Mouse (Mus musculus): ENCODE measurements at regions not wholly inside any gene's neighbourhood (a gene's known extent, or its start where the extent isn't known, plus 50 kb on each side); places are given as distances from the start of the nearest gene placed in this dataset.
A peak's percentile ranks its signal among the peaks of the same experiment; 100 is the strongest.

DNA sequence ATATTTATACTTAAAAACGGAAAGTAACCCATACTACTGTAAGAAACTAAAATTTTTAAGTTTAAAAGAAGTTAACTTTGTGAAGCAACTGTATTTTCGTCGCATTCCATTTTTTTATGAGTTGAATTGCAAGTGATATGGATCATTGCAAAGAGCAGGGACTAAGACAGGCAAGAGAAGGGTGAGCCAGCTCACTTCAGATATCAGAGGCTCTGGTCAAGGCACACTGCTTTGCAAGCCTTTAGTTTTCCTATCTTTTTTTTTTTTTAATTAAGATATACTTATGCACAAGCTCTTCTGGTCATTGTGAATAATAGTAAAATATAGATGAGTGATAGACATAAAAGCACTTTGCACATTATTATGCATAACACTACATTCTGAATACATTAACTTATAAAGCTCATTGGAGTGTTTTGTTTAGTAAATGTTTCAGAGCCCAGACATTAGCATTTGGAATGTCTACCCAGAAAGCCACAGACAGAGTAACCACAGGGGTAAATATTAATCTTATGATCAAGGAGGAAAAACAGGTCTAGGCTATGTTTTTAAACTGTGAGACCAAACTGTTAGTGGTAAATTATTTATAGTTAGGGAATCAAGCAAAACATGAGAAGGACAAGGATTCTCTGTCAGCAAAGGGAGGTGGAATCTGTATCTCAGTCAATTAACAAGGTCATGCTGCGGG lies 392.8 kb upstream of the Nova1 start:
- no peak for ATAC-seq (replicated peaks; ENCODE audit: low FRiP score, low TSS enrichment, low read depth)
- WGBS = 76% methylated on average over 4 of the region's 4 CpGs
- Histone ChIP-seq H3K4me3 (ENCODE audit: low read depth, low read length) (no peak overlapping the region), H3K27me3 (replicated peaks; ENCODE audit: control insufficient read depth, insufficient read depth, low read length) (no peaks in the 10 kb centered on the region), H3K4me2 (ENCODE audit: low read length) (no peak overlapping the region), H3K36me3 (ENCODE audit: control insufficient read depth, insufficient read depth, low read length) (no peaks in the 10 kb centered on the region), H3K9me3 (ENCODE audit: control insufficient read depth, low read length) (no peaks in the 10 kb centered on the region), H3K9ac (ENCODE audit: low read length) (no peak overlapping the region), H3K4me1 (replicated peaks; ENCODE audit: control insufficient read depth, insufficient read depth, low read length) (no peaks in the 10 kb centered on the region), H3K27ac (ENCODE audit: low read depth) (no peak overlapping the region)
- DNase-seq (ENCODE audit: low spot score) = no peak

DNA sequence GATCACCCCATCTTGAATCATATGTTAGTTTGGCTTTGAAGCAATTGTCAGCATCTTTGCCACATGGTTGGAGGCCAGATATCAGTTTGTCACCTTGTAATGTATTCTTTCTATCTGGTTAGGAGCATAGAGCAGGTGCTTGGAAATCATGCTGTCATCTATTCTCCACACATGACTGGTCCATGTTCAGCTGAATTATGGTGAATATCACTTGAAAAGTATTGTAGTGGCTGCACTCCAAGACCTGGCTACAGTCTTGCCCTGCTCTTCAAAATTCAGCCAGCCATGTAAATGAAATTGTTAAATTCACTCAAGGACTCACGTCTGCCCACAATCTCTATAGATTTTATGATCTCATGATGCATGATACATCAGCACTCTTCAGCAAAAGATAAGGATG lies 384.2 kb upstream of the Nova1 start:
- WGBS = 73% methylated on average over 1 of the region's 1 CpGs
- Histone ChIP-seq H3K9ac (ENCODE audit: low read length) (no peak overlapping the region), H3K27me3 (replicated peaks; ENCODE audit: control insufficient read depth, insufficient read depth, low read length) (no peaks in the 10 kb centered on the region), H3K4me1 (replicated peaks; ENCODE audit: control insufficient read depth, insufficient read depth, low read length) (no peaks in the 10 kb centered on the region), H3K4me3 (ENCODE audit: low read depth, low read length) (no peak overlapping the region), H3K4me2 (ENCODE audit: low read length) (no peak overlapping the region), H3K36me3 (ENCODE audit: control insufficient read depth, insufficient read depth, low read length) (no peaks in the 10 kb centered on the region), H3K27ac (ENCODE audit: low read depth) (no peak overlapping the region), H3K9me3 (ENCODE audit: control insufficient read depth, low read length) (no peaks in the 10 kb centered on the region)
- ATAC-seq (replicated peaks; ENCODE audit: low FRiP score, low TSS enrichment, low read depth) (no peak), DNase-seq (ENCODE audit: low spot score) (no peak)

DNA sequence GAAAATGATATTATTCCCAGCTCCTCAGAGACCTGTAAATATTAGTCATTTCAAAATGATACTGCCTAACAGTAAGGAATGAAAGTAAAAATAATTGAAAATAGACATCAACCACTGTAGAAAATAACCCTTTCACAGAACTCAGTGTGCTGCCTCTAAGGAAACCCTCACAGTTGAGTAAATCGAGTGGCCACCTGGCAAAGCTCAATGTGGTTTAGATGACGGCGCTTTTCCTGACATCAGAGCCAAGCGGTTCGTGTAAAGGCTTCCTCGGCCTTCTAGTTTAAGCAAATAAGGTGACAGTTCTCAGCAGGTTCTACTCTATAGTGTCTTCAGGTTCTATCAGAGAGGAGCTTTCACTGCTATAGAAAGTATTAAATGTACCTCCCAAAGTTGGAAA lies 379.9 kb upstream of the Nova1 start:
- ATAC-seq (replicated peaks; ENCODE audit: low FRiP score, low TSS enrichment, low read depth) (no peak), DNase-seq (ENCODE audit: low spot score) (no peak)
- WGBS = 42% methylated on average over 6 of the region's 6 CpGs
- no peaks in the 10 kb centered on the region for H3K9me3 ChIP-seq (ENCODE audit: control insufficient read depth, low read length)
- H3K36me3 ChIP-seq (ENCODE audit: control insufficient read depth, insufficient read depth, low read length) = no peaks in the 10 kb centered on the region
- no peak overlapping the region for H3K27ac ChIP-seq (ENCODE audit: low read depth)
- no peak overlapping the region for H3K4me3 ChIP-seq (ENCODE audit: low read depth, low read length)
- no peak overlapping the region for H3K9ac ChIP-seq (ENCODE audit: low read length)
- no peaks in the 10 kb centered on the region for H3K4me1 ChIP-seq (replicated peaks; ENCODE audit: control insufficient read depth, insufficient read depth, low read length)
- no peak overlapping the region for H3K4me2 ChIP-seq (ENCODE audit: low read length)
- no peaks in the 10 kb centered on the region for H3K27me3 ChIP-seq (replicated peaks; ENCODE audit: control insufficient read depth, insufficient read depth, low read length)

DNA sequence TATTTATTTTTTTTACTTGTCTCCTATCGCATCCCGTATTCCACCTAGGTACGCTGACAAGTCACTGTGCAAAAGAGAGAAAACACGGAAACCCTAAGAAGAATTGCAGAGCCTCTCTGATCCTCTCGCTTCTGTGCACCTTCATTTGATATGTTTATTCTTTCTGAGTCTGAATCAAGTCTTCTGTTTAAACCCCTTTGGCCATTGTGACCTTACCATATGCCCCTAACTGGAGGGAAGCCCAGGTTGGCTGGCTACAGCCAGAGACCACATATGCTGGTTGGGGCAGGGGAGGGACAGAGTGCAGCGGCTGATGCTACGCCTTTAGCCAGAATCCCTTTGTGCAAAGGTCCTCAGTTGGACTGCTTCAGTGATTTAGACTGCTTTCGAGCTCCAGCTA lies 346.0 kb upstream of the Nova1 start:
- WGBS = 38% methylated on average over 8 of the region's 8 CpGs
- Histone ChIP-seq H3K4me1 (replicated peaks; ENCODE audit: control insufficient read depth, insufficient read depth, low read length) (0 out of 2 replicates have a peak, but pooled peaks cover 5% of the 10 kb centered on the region), H3K4me2 (ENCODE audit: low read length) (peak overlapping the region; percentile 35; the same call in 1 of the 2 replicates), H3K27me3 (replicated peaks; ENCODE audit: control insufficient read depth, insufficient read depth, low read length) (no peaks in the 10 kb centered on the region), H3K36me3 (ENCODE audit: control insufficient read depth, insufficient read depth, low read length) (no peaks in the 10 kb centered on the region), H3K9ac (ENCODE audit: low read length) (no peak overlapping the region), H3K9me3 (ENCODE audit: control insufficient read depth, low read length) (no peaks in the 10 kb centered on the region), H3K4me3 (ENCODE audit: low read depth, low read length) (no peak overlapping the region), H3K27ac (ENCODE audit: low read depth) (no peak overlapping the region)
- DNase-seq (ENCODE audit: low spot score) (no peak), ATAC-seq (replicated peaks; ENCODE audit: low FRiP score, low TSS enrichment, low read depth) (no peak)

DNA sequence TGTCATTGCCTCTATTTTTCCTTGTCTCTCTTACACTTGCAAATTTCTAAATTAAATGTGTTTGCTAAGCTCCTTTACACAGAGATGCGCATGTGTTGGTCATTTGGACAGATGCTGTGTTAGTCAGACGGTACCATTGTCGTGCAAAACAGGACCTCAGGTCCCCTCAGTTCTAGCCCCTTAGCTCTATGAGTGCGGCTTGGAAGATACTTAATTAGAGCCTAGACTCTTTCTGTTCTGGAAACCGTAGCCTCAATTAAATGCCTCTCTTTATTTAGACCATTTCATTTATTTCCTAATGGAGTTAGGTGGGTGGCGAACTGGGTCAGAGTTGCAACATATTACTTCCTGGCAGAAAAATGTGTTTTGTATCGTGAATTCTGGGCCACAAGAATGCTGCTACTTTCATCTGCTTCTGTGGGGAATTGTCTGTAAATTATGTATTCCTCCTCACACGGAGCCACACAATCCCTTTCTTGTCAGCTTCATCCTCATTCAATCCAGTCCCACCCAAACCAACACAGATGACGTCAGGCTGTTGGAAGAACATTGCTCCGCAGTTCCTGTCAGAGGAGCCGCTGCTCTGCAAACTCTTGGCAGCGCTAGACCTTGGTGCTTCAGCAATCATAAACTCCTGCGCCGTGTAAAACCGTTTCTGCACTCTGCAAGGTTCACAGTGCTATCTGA lies 345.4 kb upstream of the Nova1 start:
- DNase-seq (ENCODE audit: low spot score) (peak; percentile 54), ATAC-seq (replicated peaks; ENCODE audit: low FRiP score, low TSS enrichment, low read depth) (no peak)
- H3K27me3 ChIP-seq (replicated peaks; ENCODE audit: control insufficient read depth, insufficient read depth, low read length) = no peaks in the 10 kb centered on the region
- H3K9me3 ChIP-seq (ENCODE audit: control insufficient read depth, low read length) = no peaks in the 10 kb centered on the region
- 27% methylated on average over 15 of the region's 15 CpGs for WGBS
- no peaks in the 10 kb centered on the region for H3K36me3 ChIP-seq (ENCODE audit: control insufficient read depth, insufficient read depth, low read length)
- H3K4me2 ChIP-seq (ENCODE audit: low read length) = peak overlapping the region; percentile 35; the same call in 1 of the 2 replicates
- H3K27ac ChIP-seq (ENCODE audit: low read depth) = no peak overlapping the region
- no peak overlapping the region for H3K4me3 ChIP-seq (ENCODE audit: low read depth, low read length)
- H3K9ac ChIP-seq (ENCODE audit: low read length) = no peak overlapping the region
- 0 out of 2 replicates have a peak, but pooled peaks cover 5% of the 10 kb centered on the region for H3K4me1 ChIP-seq (replicated peaks; ENCODE audit: control insufficient read depth, insufficient read depth, low read length)

DNA sequence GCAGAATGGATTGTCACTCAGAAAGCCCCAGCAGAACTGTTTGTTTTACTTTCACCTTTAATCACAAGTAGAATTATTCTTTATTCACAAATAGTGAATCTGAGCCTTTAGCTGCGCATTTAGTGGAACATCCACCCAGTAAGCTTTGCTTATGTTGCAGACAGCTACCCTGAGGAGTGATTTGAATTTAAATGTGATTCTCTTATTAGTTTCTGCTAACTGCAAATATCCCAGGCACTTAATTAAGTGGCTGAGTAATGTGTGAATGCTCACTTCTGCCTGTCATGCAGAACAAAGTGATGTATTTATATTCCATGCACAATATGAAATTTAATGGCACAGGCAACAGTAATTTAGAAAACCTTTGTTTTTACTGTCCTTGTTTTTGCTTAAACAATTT lies 344.4 kb upstream of the Nova1 start:
- Histone ChIP-seq H3K27me3 (replicated peaks; ENCODE audit: control insufficient read depth, insufficient read depth, low read length) (no peaks in the 10 kb centered on the region), H3K4me3 (ENCODE audit: low read depth, low read length) (no peak overlapping the region), H3K9me3 (ENCODE audit: control insufficient read depth, low read length) (no peaks in the 10 kb centered on the region), H3K27ac (ENCODE audit: low read depth) (no peak overlapping the region), H3K4me1 (replicated peaks; ENCODE audit: control insufficient read depth, insufficient read depth, low read length) (0 out of 2 replicates have a peak, but pooled peaks cover 5% of the 10 kb centered on the region), H3K4me2 (ENCODE audit: low read length) (peak overlapping the region; percentile 14; the same call in 1 of the 2 replicates), H3K9ac (ENCODE audit: low read length) (no peak overlapping the region), H3K36me3 (ENCODE audit: control insufficient read depth, insufficient read depth, low read length) (no peaks in the 10 kb centered on the region)
- WGBS = 30% methylated on average over 1 of the region's 1 CpGs
- ATAC-seq (replicated peaks; ENCODE audit: low FRiP score, low TSS enrichment, low read depth) (no peak), DNase-seq (ENCODE audit: low spot score) (no peak)

DNA sequence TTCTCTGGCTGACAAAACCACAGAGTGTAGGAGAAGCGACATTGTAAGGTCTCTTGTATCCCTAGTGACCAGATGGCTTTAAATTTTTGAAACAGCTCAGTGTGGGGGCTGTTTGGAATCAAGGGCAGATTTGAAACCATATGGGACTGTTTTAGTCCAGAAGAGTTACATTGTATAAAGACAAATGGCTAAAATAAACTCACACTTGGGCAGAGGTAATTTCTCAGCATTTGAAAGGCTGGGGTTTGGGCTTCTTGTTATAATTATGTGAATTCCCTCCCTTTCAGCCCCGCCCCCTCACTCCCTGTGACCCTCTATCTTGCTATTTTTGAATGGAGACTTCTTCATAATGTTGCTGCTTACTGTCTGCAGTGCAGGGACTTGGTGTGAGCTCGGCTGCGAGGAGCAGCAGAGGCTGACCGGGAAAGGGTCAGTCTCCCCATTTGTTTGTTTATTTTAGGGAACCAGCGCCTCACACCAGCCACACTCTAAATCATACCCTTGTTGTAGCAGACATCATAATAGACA lies 344.0 kb upstream of the Nova1 start:
- H3K9ac ChIP-seq (ENCODE audit: low read length) = no peak overlapping the region
- H3K27me3 ChIP-seq (replicated peaks; ENCODE audit: control insufficient read depth, insufficient read depth, low read length) = no peaks in the 10 kb centered on the region
- no peaks in the 10 kb centered on the region for H3K36me3 ChIP-seq (ENCODE audit: control insufficient read depth, insufficient read depth, low read length)
- no peak overlapping the region for H3K4me3 ChIP-seq (ENCODE audit: low read depth, low read length)
- no peak overlapping the region for H3K27ac ChIP-seq (ENCODE audit: low read depth)
- ATAC-seq (replicated peaks; ENCODE audit: low FRiP score, low TSS enrichment, low read depth) = no peak; the same call in 1 of the 2 replicates
- DNase-seq (ENCODE audit: low spot score) = no peak
- no peaks in the 10 kb centered on the region for H3K9me3 ChIP-seq (ENCODE audit: control insufficient read depth, low read length)
- WGBS = 10% methylated on average over 6 of the region's 6 CpGs
- peak overlapping the region; percentile 14; the same call in 1 of the 2 replicates for H3K4me2 ChIP-seq (ENCODE audit: low read length)
- 0 out of 2 replicates have a peak, but pooled peaks cover 5% of the 10 kb centered on the region for H3K4me1 ChIP-seq (replicated peaks; ENCODE audit: control insufficient read depth, insufficient read depth, low read length)

DNA sequence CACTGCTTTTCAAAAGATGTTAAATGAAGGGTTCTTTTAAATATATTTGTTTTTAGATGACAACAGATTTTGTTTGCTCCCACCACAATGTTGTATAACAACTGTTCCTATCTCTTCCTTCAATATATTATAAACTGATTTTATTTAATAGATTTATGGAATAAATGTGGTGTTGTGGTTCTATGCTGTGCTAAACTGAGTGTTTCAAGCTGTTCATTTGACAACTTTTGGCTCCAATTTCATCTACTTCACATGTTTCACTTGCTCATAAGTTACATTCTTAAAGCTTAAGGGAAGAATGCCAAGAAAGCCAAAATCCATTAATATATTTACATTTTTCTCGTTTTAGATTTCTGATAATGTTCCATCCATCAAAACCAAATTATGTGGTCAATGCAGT lies 341.9 kb upstream of the Nova1 start:
- ATAC-seq (replicated peaks; ENCODE audit: low FRiP score, low TSS enrichment, low read depth) (no peak), DNase-seq (ENCODE audit: low spot score) (no peak)
- H3K4me3 ChIP-seq (ENCODE audit: low read depth, low read length) = no peak overlapping the region
- 0 out of 2 replicates have a peak, but pooled peaks cover 5% of the 10 kb centered on the region for H3K4me1 ChIP-seq (replicated peaks; ENCODE audit: control insufficient read depth, insufficient read depth, low read length)
- H3K9me3 ChIP-seq (ENCODE audit: control insufficient read depth, low read length) = no peaks in the 10 kb centered on the region
- no peak overlapping the region for H3K4me2 ChIP-seq (ENCODE audit: low read length)
- H3K27me3 ChIP-seq (replicated peaks; ENCODE audit: control insufficient read depth, insufficient read depth, low read length) = no peaks in the 10 kb centered on the region
- no peak overlapping the region for H3K9ac ChIP-seq (ENCODE audit: low read length)
- H3K27ac ChIP-seq (ENCODE audit: low read depth) = no peak overlapping the region
- H3K36me3 ChIP-seq (ENCODE audit: control insufficient read depth, insufficient read depth, low read length) = no peaks in the 10 kb centered on the region
- 39% methylated on average over 1 of the region's 1 CpGs for WGBS
